Mouse (Mus musculus) embryonic facial prominence, embryonic 11.5 days (tissue): ENCODE data around the gene Hibadh. TPM values are rescaled to one million over a fixed set of nuclear protein-coding genes. Genes with fewer than 3 reads are reported as not detected.
A peak's percentile ranks its signal among the peaks of the same experiment; 100 is the strongest.

ENCODE experiments used
- ATAC-seq: fragments of 200-750 bp; cut with Nextera tagmentation; replicated peaks from 2 replicates; pipeline ENCODE4 v1.8.0; 2017; ENCODE audit warnings: low read depth; ENCODE audit not compliant: insufficient number of reproducible peaks, low FRiP score, low TSS enrichment
- DNase-seq: peaks from one replicate; pipeline ENCODE4 v3.0.0-alpha.2; 2015; ENCODE audit warnings: low spot score
- H3K27ac ChIP-seq: fragments of 300-500 bp; sonication (generic); replicated peaks from 2 replicates; pipeline ENCODE4 v1.5.1; 2014; ENCODE audit warnings: mild to moderate bottlenecking, low read depth, low read length, control low read depth
- H3K27me3 ChIP-seq: fragments of 300-500 bp; sonication (generic); 2 replicates; pipeline ENCODE4 v1.6.1; 2014; ENCODE audit warnings: mild to moderate bottlenecking, low read length, moderate library complexity, mixed read lengths; ENCODE audit not compliant: control insufficient read depth, insufficient read depth
- H3K36me3 ChIP-seq: fragments of 300-500 bp; sonication (generic); replicated peaks from 2 replicates; pipeline ENCODE4 v1.6.1; 2014; ENCODE audit warnings: low read depth, mild to moderate bottlenecking, low read length, moderate library complexity, mixed read lengths; ENCODE audit not compliant: control insufficient read depth, insufficient read depth
- H3K4me1 ChIP-seq: fragments of 300-500 bp; sonication (generic); 2 replicates; pipeline ENCODE4 v1.6.1; 2014; ENCODE audit warnings: low read length, mixed read lengths; ENCODE audit not compliant: control insufficient read depth, insufficient read depth
- H3K4me2 ChIP-seq: fragments of 300-500 bp; sonication (generic); 2 replicates; pipeline ENCODE4 v1.6.1; 2014; ENCODE audit warnings: low read depth, mild to moderate bottlenecking, control low read depth, low read length, moderate library complexity
- H3K4me3 ChIP-seq: fragments of 300-500 bp; sonication (generic); 2 replicates; pipeline ENCODE4 v1.5.1; 2014; ENCODE audit warnings: low read depth, low read length, control low read depth
- H3K9ac ChIP-seq: fragments of 300-500 bp; sonication (generic); replicated peaks from 2 replicates; pipeline ENCODE4 v1.6.1; 2014; ENCODE audit warnings: mild to moderate bottlenecking, control low read depth, low read length
- H3K9me3 ChIP-seq: fragments of 300-500 bp; sonication (generic); replicated peaks from 2 replicates; pipeline ENCODE4 v1.6.1; 2016; ENCODE audit warnings: mild to moderate bottlenecking, low read length, inconsistent platforms, mixed read lengths; ENCODE audit not compliant: control insufficient read depth
- WGBS: fragments of 180-500 bp; shearing (Covaris S2); extraction: QIAGEN DNeasy Blood & Tissue Kit; methylation state at CpG from one replicate; pipeline ENCODE4 v1.1.7; 2014; 5-methylcytosine and 5-hydroxymethylcytosine counted together
- polyA plus RNA-seq: library from polyadenylated mRNA; unstranded; fragments of >200 nt; fragmentation: Nextera tagmentation; extraction: Ambion mirVana; gene quantifications from 2 replicates; pipeline ENCODE4 v1.2.1, GENCODE M21; 2014

Gene Hibadh
- polyA plus RNA-seq, 1 experiment from 2014 or later = 60.5 TPM

- Histone ChIP-seq H3K9ac (no peak overlapping the region), H3K4me2 (no peak overlapping the region), H3K4me3 (no peak overlapping the region), H3K36me3 (no peaks in the 10 kb centered on the region), H3K4me1 (no peaks in the 10 kb centered on the region), H3K27ac (no peak overlapping the region), H3K27me3 (no peaks in the 10 kb centered on the region), H3K9me3 (no peaks in the 10 kb centered on the region)
- no peak for DNase-seq
- ATAC-seq = no peak
- 95% methylated on average over 2 of the region's 2 CpGs for WGBS
Measured at GRCm38 (mm10) chr6:52635395-52635794, 4.8 kb downstream of the Hibadh start.

- H3K9ac ChIP-seq = no peak overlapping the region
- no peaks in the 10 kb centered on the region for H3K36me3 ChIP-seq
- H3K4me3 ChIP-seq = no peak overlapping the region
- H3K27ac ChIP-seq = no peak overlapping the region
- H3K4me2 ChIP-seq = no peak overlapping the region
- no peaks in the 10 kb centered on the region for H3K9me3 ChIP-seq
- 95% methylated on average over 4 of the region's 4 CpGs for WGBS
- no peaks in the 10 kb centered on the region for H3K4me1 ChIP-seq
- DNase-seq (no peak), ATAC-seq (no peak)
- no peaks in the 10 kb centered on the region for H3K27me3 ChIP-seq
Measured at GRCm38 (mm10) chr6:52630625-52631024, 9.6 kb downstream of the Hibadh start.

- Histone ChIP-seq H3K9ac (no peak overlapping the region), H3K4me1 (no peaks in the 10 kb centered on the region), H3K9me3 (no peaks in the 10 kb centered on the region), H3K27me3 (no peaks in the 10 kb centered on the region), H3K4me2 (no peak overlapping the region), H3K27ac (no peak overlapping the region), H3K4me3 (no peak overlapping the region), H3K36me3 (no peaks in the 10 kb centered on the region)
- DNase-seq = no peak
- 97% methylated on average over 4 of the region's 4 CpGs for WGBS
- no peak for ATAC-seq
Measured at GRCm38 (mm10) chr6:52629180-52629579, 11.0 kb downstream of the Hibadh start.

GRCm38 (mm10) chr6:52626735-52627134, 13.5 kb downstream of the Hibadh start:
- Histone ChIP-seq H3K4me2 (no peak overlapping the region), H3K4me1 (no peaks in the 10 kb centered on the region), H3K4me3 (no peak overlapping the region), H3K27ac (no peak overlapping the region), H3K36me3 (no peaks in the 10 kb centered on the region), H3K27me3 (no peaks in the 10 kb centered on the region), H3K9ac (no peak overlapping the region), H3K9me3 (no peaks in the 10 kb centered on the region)
- 92% methylated on average over 4 of the region's 4 CpGs for WGBS
- DNase-seq = no peak
- ATAC-seq = no peak

- H3K9ac ChIP-seq = no peak overlapping the region
- WGBS = 98% methylated on average over 3 of the region's 3 CpGs
- H3K4me3 ChIP-seq = no peak overlapping the region
- H3K27ac ChIP-seq = no peak overlapping the region
- H3K36me3 ChIP-seq = no peaks in the 10 kb centered on the region
- no peak overlapping the region for H3K4me2 ChIP-seq
- DNase-seq (no peak), ATAC-seq (no peak)
- H3K9me3 ChIP-seq = no peaks in the 10 kb centered on the region
- H3K4me1 ChIP-seq = no peaks in the 10 kb centered on the region
- no peaks in the 10 kb centered on the region for H3K27me3 ChIP-seq
Measured at GRCm38 (mm10) chr6:52623741-52624140, 16.4 kb downstream of the Hibadh start.

- Histone ChIP-seq H3K27me3 (no peaks in the 10 kb centered on the region), H3K36me3 (no peaks in the 10 kb centered on the region), H3K27ac (no peak overlapping the region), H3K9me3 (no peaks in the 10 kb centered on the region), H3K4me1 (no peaks in the 10 kb centered on the region), H3K4me2 (no peak overlapping the region), H3K9ac (no peak overlapping the region), H3K4me3 (no peak overlapping the region)
- WGBS = 64% methylated on average over 11 of the region's 11 CpGs
- DNase-seq (peak; percentile 23), ATAC-seq (no peak)
Measured at GRCm38 (mm10) chr6:52621731-52622480, 18.3 kb downstream of the Hibadh start.

- Histone ChIP-seq H3K4me2 (no peak overlapping the region), H3K36me3 (no peaks in the 10 kb centered on the region), H3K4me1 (no peaks in the 10 kb centered on the region), H3K27me3 (no peaks in the 10 kb centered on the region), H3K9me3 (no peaks in the 10 kb centered on the region), H3K4me3 (no peak overlapping the region), H3K27ac (no peak overlapping the region), H3K9ac (no peak overlapping the region)
- WGBS = 80% methylated on average over 2 of the region's 2 CpGs
- no peak for ATAC-seq
- DNase-seq = no peak
Measured at GRCm38 (mm10) chr6:52620090-52620489, 20.1 kb downstream of the Hibadh start.

- Histone ChIP-seq H3K4me3 (no peak overlapping the region), H3K27me3 (no peaks in the 10 kb centered on the region), H3K4me2 (no peak overlapping the region), H3K4me1 (no peaks in the 10 kb centered on the region), H3K27ac (no peak overlapping the region), H3K36me3 (no peaks in the 10 kb centered on the region; the same call in 1 of the 2 replicates), H3K9ac (no peak overlapping the region), H3K9me3 (no peaks in the 10 kb centered on the region)
- WGBS = 79% methylated on average over 6 of the region's 6 CpGs
- ATAC-seq (no peak), DNase-seq (peak; percentile 19)
Measured at GRCm38 (mm10) chr6:52609626-52610352, 30.4 kb downstream of the Hibadh start.
